Mouse (Mus musculus) lung, postnatal 14 days (tissue): ENCODE results near the gene Nomo1.

Experiments
- DNase-seq: peaks from one replicate; pipeline ENCODE4 v3.0.0; 2021

Gene Nomo1

GRCm38 (mm10) chr7:46047873-46048562 is 14.5 kb downstream of the Nomo1 start:
- DNase-seq, result no peak

- no peak for DNase-seq
Measured at GRCm38 (mm10) chr7:46049981-46050380, 16.5 kb downstream of the Nomo1 start.

GRCm38 (mm10) chr7:46052161-46052821 is 18.8 kb downstream of the Nomo1 start:
- DNase-seq, result no peak

- DNase-seq, result no peak
Measured at GRCm38 (mm10) chr7:46053566-46053965, 20.1 kb downstream of the Nomo1 start.

GRCm38 (mm10) chr7:46058882-46059281 is 25.4 kb downstream of the Nomo1 start:
- DNase-seq, result no peak

GRCm38 (mm10) chr7:46060688-46061087 is 27.2 kb downstream of the Nomo1 start:
- DNase-seq, result no peak

GRCm38 (mm10) chr7:46061614-46062013 is 28.1 kb downstream of the Nomo1 start:
- no peak for DNase-seq

- no peak for DNase-seq
Measured at GRCm38 (mm10) chr7:46063296-46063695, 29.8 kb downstream of the Nomo1 start.

- DNase-seq, result no peak
Measured at GRCm38 (mm10) chr7:46068831-46069230, 35.3 kb downstream of the Nomo1 start.

GRCm38 (mm10) chr7:46076844-46077243 is 43.3 kb downstream of the Nomo1 start:
- DNase-seq, result no peak

GRCm38 (mm10) chr7:46077675-46078074 is 44.2 kb downstream of the Nomo1 start:
- no peak for DNase-seq

- no peak for DNase-seq
Measured at GRCm38 (mm10) chr7:46084024-46084423, 50.5 kb downstream of the Nomo1 start.

- peak; percentile 10 for DNase-seq
Measured at GRCm38 (mm10) chr7:46084839-46085513, 51.5 kb downstream of the Nomo1 start.

GRCm38 (mm10) chr7:46086378-46086777 is 52.9 kb downstream of the Nomo1 start:
- DNase-seq, result no peak

GRCm38 (mm10) chr7:46088241-46088640 is 54.7 kb downstream of the Nomo1 start:
- no peak for DNase-seq

GRCm38 (mm10) chr7:46092803-46093202 is 59.3 kb downstream of the Nomo1 start:
- DNase-seq, result no peak

GRCm38 (mm10) chr7:46096136-46096535 is 62.6 kb downstream of the Nomo1 start:
- peak; percentile 76 for DNase-seq

GRCm38 (mm10) chr7:46097319-46097783 is 63.9 kb downstream of the Nomo1 start:
- no peak for DNase-seq

GRCm38 (mm10) chr7:46098221-46098918 is 64.9 kb downstream of the Nomo1 start:
- no peak for DNase-seq

GRCm38 (mm10) chr7:46098919-46099286 is 65.4 kb downstream of the Nomo1 start:
- no peak for DNase-seq

- DNase-seq, result no peak
Measured at GRCm38 (mm10) chr7:46099682-46100081, 66.2 kb downstream of the Nomo1 start.

GRCm38 (mm10) chr7:46100563-46100962 is 67.1 kb downstream of the Nomo1 start, which contains the start of gene Kcnj11:
Gene Kcnj11, minus strand, starts transcription at chr7:46100764.
- DNase-seq, result peak; percentile 74

GRCm38 (mm10) chr7:46103075-46103591 is 69.6 kb downstream of the Nomo1 start:
- DNase-seq, result no peak
